Mouse (Mus musculus): ENCODE measurements around the gene Aars2. TPM values are rescaled to one million over a fixed set of nuclear protein-coding genes. Genes with fewer than 3 reads are reported as not detected.

The Aars2 gene
- total RNA-seq, 2 experiments from 2014 or later: 18.4 to 19.0 TPM

GRCm38 (mm10) chr17:45498397-45498796, 8.2 kb upstream of the Aars2 start:
- DNase-seq (ENCODE audit: low spot score in 2 of 2): no peak

GRCm38 (mm10) chr17:45499516-45499915, 7.1 kb upstream of the Aars2 start:
- no peak for DNase-seq (ENCODE audit: low spot score in 2 of 2)

DNA sequence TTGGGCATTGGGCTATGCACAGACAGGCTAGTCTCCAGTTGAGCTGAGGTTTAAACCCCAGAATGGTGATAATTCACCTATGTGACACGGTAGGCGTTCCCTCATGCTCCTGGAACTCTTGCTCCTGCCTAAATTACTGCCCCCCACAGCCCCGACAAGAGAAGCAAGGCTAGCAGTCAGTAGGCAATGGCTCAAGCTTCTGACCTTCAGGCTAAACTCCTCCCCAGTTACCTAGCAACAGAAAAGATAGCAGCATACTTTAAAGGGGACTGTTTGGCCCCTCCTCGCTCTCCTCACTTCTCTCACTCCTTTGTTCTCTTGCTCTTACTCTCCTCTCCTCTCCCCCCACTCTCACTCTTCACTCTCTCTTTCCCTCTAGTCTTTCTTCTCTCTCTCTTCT, 5.7 kb upstream of the Aars2 start:
- no peak for DNase-seq (ENCODE audit: low spot score in 2 of 2)

DNA sequence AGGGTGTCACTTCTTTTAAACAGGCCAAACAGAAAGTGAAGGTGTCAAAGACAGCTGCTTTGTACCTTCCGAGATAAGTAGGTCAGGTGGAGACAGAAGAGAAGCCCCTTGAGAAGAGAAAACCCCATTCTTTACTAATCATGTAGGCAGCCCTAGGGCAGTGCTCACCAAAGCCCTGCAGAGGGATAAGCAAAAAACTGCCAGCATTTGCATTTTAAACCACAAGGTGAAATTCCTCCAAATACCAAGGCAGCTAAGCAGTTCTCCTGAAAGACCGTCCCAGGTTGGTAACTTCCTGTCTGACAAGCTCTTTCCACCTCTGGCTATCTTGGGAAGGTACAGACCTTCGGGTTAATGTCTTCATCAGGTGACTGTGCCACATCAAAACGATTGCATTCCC, 4.3 kb upstream of the Aars2 start:
- DNase-seq (ENCODE audit: low spot score in 2 of 2): no peak

DNA sequence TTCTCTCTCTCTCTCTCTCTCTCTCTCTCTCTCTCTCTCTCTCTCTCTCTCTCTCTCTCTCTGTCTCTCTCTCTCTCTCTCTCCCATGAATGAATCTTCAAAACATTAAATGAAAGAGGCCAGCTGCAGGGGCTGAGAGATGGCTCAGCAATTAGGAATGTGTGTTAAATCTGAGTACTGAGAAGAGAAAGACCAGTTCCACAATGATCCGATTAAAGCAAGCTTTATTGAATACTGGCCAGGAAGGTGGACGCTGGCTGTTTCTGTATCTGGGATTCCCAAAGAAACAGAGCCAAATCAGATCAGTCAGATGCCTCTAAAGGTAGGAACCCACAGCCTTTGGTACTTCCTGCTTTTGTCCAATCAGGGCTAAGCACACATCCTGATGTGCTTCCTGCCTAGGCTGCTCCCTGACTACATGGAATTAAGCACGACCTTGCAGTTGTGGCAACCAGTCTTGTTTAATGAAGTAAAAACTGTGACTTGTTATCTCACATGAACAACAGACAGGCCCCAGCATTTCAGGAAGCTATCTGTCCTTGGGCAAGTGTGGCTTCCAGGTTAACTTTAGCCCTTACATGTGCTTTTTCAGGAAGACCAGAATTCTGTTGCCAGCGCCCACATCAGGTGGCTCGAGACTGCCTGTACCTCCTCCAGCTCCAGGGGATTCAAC, 3.2 kb upstream of the Aars2 start:
- no peak for DNase-seq (ENCODE audit: low spot score in 2 of 2)

DNA sequence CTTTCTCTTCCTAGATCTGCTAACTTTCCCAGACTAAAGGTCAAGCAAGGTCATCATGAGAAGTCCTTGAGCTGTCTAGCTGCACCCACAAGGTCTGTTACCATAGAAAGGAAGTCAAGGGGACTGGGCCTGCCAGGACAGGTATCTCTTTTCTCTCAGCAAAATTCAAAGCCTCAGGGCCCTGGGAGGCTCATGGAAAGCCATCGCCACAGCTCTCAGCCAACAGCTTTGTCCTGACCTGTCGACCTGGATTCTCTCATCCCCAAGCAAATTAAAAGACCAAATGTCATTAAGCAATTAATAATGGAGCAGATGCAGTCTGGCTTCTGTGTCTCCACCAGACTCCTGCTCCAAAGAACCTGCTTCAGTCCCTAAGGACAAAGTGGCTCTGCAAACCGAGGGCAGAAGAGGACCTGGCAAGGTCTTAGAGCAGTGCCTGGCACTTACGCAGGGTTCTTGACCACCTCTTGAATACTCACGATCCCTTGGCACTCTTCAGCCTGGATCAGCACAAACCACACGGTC, 638 bp upstream of the Aars2 start:
- DNase-seq (ENCODE audit: low spot score in 2 of 2): no peak

DNA sequence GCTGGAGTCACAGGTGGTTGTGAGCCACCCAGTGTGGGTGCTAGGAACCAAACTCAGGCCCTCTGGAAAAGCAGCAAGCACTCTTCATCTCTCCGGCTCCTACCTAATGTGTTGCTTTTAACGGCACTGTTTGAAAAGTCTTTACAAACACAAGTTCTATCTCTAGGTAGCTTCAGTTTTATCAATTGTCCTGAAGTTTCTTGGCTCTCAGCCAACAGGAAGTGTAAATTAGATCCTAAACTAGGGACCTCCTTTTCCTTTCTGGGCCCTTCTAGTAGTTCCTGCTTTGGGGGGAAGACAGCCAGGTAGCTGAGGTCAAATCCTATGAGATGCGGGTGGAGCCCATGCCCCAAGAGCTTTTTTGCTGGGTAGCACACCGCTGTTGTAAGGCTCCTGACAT, 4.2 kb downstream of the Aars2 start:
- no peak for DNase-seq (ENCODE audit: low spot score in 2 of 2)

DNA sequence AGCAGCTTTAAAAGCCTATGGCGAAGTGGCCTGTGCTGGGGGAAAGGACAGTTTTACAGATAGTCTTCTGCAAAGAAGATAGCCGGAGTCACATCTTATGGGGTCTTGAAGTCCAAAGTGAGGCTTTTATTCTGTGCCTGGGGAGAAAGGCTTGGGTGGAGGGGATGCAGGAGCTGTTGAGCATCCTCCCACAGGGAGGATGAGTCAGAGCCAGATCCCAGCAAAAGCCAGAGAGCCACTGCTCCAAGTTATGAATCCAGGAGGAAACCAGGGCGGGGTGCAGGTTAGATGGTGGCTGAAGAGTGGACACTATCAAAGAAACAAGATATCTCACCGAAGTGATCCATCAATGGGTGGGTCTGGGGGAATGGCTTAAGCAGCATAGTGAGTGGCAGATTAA, 5.1 kb downstream of the Aars2 start:
- no peak for DNase-seq (ENCODE audit: low spot score in 2 of 2)

GRCm38 (mm10) chr17:45515204-45515726, 8.6 kb downstream of the Aars2 start:
- no peak for DNase-seq (ENCODE audit: low spot score in 2 of 2)

- no peak for DNase-seq (ENCODE audit: low spot score in 2 of 2)
Observed at GRCm38 (mm10) chr17:45515806-45516205, 9.2 kb downstream of the Aars2 start.

- DNase-seq (ENCODE audit: low spot score in 2 of 2): peak in 1 of 2 experiments; percentile 66
Observed at GRCm38 (mm10) chr17:45516488-45516887, 9.8 kb downstream of the Aars2 start.

DNA sequence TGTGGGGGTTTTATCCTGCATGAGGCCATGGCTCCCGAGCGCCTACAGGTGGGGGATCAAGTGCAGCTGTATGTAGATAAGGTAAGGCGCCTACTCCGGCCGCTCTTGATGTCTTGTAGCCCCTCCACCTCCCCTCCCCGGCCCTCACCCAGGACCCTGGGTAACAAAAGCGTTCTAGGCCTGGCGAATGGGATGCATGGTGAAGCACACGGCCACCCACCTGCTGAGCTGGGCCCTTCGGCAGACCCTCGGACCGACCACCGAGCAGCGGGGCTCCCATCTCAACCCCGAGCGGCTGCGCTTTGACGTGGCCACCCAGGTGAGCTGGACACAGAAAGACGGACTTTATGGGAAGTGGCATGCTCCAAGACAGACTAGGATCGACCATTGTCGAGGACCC, 10.5 kb downstream of the Aars2 start:
- no peak for DNase-seq (ENCODE audit: low spot score in 2 of 2)

DNA sequence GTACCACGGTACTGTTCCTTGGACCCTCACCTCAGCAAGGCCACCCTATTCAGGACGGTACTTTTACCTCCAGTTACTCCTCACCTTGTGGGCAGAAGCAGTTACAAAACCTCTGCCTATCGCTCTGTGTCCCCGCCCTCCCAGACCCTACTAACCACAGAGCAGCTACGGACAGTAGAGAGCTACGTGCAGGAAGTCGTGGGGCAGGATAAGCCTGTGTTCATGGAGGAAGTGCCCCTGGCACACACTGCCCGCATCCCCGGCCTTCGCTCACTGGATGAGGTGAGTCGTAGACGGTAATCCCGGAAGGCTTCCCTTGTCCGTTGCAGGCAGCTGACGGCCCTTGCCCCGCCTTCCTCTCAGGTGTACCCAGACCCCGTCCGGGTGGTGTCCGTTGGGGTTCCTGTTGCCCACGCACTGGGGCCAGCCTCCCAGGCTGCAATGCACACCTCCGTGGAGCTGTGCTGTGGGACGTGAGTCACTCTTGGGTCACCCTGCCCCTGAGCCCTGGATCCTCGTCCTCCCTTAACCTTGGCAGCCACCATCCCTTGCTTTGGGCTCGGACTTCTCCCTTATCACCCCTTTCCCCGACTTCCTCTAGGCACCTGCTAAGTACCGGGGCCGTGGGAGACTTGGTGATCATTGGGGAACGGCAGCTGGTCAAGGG, 11.0 kb downstream of the Aars2 start:
- DNase-seq (ENCODE audit: low spot score in 2 of 2): no peak

GRCm38 (mm10) chr17:45518766-45519475, 12.3 kb downstream of the Aars2 start:
- no peak for DNase-seq (ENCODE audit: low spot score in 2 of 2)

DNA sequence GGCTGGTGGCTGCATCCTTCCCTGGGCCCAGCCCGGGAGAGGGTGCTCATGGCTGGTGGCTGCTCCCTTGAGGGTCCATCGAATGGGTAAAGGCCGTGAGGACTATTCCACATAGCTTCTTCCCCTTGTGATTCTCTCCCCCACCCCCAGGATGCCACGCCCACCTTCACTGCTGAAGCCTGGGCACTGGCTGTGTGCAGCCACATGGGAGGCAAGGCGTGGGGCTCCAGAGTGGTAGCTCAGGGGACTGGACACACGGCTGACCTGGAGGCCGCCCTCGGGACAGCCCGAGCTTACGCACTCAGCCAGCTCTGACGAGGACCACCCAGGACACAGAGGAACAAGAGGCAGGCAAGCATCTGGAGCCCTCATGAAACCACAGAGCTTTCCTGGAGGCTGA, 13.5 kb downstream of the Aars2 start:
- DNase-seq (ENCODE audit: low spot score in 2 of 2): no peak

DNA sequence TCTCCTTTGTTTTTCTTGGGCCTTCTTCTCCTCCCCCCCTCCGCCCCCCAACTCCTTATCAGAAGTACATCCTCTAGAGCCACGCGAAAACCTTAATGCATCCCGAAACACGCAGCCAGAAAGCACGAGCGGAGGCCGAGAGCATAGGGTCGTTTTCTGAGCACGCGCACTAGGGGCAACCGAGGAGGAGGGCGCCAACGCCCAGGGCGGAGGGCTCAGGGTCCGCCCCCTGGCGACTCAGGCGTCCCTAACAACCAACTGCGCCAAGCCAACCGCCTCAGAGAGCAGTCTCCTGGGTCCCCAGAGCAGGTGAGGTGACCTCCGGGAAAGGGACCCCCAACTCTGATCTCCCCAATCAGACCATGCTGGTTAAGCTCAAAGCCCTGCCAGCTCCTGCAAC, 16.6 kb downstream of the Aars2 start, which contains the start of gene Tcte1:
TSS of gene Tcte1 (plus strand) at position 172 of the 400 bp plus-strand sequence.
- no peak for DNase-seq (ENCODE audit: low spot score in 2 of 2)

DNA sequence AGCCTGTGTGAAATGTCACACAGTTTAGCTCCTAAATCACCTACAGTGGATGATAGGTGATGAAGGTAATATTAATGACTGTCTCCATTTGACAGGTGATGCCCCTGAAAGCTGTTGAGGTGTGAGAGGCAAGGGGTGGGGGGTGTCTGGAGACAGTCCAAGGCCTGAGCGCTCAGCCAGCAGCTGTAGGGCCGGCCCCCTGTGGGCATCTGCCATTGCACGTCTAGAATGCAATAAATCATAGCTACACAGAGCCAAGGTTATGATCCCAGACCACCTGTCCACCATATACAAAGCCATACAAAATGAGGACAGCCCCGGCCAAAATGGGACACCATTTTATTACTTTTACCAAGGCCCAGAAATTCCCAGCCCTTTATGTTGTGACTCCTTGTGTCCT, 18.3 kb downstream of the Aars2 start:
- no peak for DNase-seq (ENCODE audit: low spot score in 2 of 2)

DNA sequence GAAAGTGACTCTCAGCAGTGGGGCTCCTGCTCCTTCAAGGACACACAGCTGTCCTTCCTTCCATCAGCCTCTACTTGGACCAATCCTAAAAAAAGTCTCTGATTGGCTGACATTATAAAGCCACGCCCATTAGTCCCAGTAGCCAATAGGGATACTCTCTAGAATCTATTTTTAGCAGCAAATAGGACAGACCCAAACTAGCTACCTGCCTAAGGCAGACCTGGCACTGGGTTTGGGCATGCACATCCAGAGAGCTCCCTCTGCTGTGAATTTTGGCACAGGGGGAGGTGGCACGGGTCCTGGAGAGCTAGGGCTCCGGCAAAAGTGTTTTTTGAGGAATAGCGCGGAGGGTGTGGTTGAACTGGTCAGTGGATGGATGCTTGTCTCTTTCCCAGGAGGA, 19.9 kb downstream of the Aars2 start:
- DNase-seq (ENCODE audit: low spot score in 2 of 2): no peak

DNA sequence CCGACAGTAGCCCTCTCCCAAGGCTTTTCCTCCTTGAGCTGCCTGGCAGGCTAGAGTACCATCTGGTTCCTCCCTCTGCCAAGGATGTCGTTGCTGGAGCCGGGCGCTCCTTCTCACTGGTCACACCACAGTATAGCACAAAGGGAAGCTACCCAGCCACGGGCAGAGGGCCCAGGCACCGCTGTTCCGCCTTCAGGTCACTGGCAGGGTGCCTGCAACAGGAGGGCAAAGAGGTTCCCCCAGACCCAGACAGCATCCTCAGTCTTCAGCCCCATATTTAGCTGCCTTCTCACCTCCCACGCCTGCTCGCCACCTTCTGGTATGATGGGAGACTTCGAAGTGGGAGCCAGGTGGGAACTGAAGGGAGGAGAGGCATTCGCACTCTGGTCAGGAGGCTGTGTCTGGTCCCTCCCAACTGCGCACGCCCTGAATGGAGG, 23.7 kb downstream of the Aars2 start:
- no peak for DNase-seq (ENCODE audit: low spot score in 2 of 2)

DNA sequence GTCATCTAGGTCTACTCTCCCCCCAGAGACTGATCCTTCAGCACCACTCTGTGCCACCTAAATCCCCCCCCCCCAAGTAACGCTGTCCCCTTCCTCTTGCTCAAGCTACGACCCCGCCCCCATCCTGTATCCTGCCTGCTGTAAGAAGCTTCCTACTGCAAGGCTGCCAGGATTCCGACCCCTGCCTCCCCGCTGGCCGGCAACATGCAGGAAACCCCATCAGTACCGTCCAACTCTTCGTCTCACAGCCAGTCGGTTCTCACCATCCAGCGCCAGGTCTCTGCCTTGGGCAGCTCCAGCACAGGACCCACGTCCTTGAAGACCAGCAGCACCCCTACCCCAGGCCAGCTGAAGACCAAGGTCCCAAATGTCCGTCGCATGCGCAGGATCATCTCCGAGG, 26.3 kb downstream of the Aars2 start:
- no peak for DNase-seq (ENCODE audit: low spot score in 2 of 2)

- no peak for DNase-seq (ENCODE audit: low spot score in 2 of 2)
Observed at GRCm38 (mm10) chr17:45536264-45536663, 29.6 kb downstream of the Aars2 start.

DNA sequence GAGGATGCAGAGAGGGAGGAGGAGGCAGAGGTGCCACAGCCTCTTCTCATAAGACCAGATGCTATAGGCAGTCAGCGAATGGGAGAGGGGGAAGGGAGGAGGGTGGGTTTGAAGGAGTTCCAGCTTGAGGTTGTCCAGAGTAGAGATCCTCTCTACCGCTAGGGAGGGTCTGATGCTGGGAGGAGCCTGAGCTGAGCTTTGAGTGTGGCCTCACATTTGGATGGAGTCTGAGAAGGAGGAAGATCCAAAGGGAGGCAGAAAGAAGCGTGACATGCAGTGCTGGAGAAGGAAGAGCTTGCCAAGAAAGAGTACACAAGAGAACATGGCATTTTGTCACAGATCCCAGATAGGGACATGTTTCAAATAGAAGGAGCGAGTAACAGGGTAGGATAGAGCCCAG, 31.8 kb downstream of the Aars2 start:
- no peak for DNase-seq (ENCODE audit: low spot score in 2 of 2)

Measured in adrenal gland, postnatal 4 days (tissue).